Mouse (Mus musculus): ENCODE measurements around the gene Ccpg1.

- TF ChIP-seq POLR2A (IDR thresholded peaks at IDR 0.05; ENCODE audit: insufficient read length, low read depth) (no peak), TCF12 (IDR thresholded peaks at IDR 0.05; ENCODE audit: insufficient read depth, poor library complexity, severe bottlenecking) (no peak), MYOG (IDR thresholded peaks at IDR 0.05; ENCODE audit: control insufficient read depth in 1 of 3, insufficient read depth in 1 of 3, insufficient read length in 2 of 3, low read depth in 2 of 3) (no peak), USF1 (IDR thresholded peaks at IDR 0.05; ENCODE audit: low read depth) (no peak), MYOD1 (IDR thresholded peaks at IDR 0.05; ENCODE audit: control insufficient read depth in 1 of 3, insufficient read length in 2 of 3, low read depth in 2 of 3) (no peak), E2F4 (IDR thresholded peaks at IDR 0.05; ENCODE audit: insufficient read depth) (no peak), MAX (IDR thresholded peaks at IDR 0.05; ENCODE audit: low read depth) (no peak), POLR2AphosphoS2 (IDR thresholded peaks at IDR 0.05; ENCODE audit: insufficient read length, low read depth) (no peak), TCF3 (IDR thresholded peaks at IDR 0.05; ENCODE audit: insufficient read length, low read depth) (no peak), REST (IDR thresholded peaks at IDR 0.05; ENCODE audit: insufficient read depth, insufficient read length) (no peak), SRF (IDR thresholded peaks at IDR 0.05; ENCODE audit: control insufficient read depth, insufficient read length, low read depth) (no peak)
Measured at GRCm38 (mm10) chr9:73059224-73059623, 74.0 kb downstream of the Ccpg1 start.
